Mouse (Mus musculus): Measurements from ENCODE around the gene Art3. TPM values are rescaled to one million over a fixed set of nuclear protein-coding genes. Genes with fewer than 3 reads are reported as not detected.
A peak's percentile ranks its signal among the peaks of the same experiment; 100 is the strongest.
"Not testable (repeated sequence)": the region's sequence is repeated elsewhere in the genome, so short reads cannot be mapped to it uniquely, and the experiment has no call there.

Art3 gene
- total RNA-seq, 1 experiment = 0.71 TPM

- no peak overlapping the region for H3K4me3 ChIP-seq (ENCODE audit: insufficient read depth in 1 of 2, low read depth in 1 of 2, low read length in 2 of 2, poor library complexity in 1 of 2, severe bottlenecking in 1 of 2)
- H3K4me1 ChIP-seq (ENCODE audit: control insufficient read depth in 2 of 2, insufficient read depth in 2 of 2, low read length in 2 of 2, poor library complexity in 1 of 2) = no peaks in the 10 kb centered on the region
- no peak for DNase-seq (ENCODE audit: low read depth, low spot score)
- no peak overlapping the region for H3K9ac ChIP-seq (ENCODE audit: insufficient read depth, low read depth, low read length, poor library complexity, severe bottlenecking)
- H3K36me3 ChIP-seq (ENCODE audit: control insufficient read depth, insufficient read depth, low read length, poor library complexity, severe bottlenecking) = no peaks in the 10 kb centered on the region
- in situ Hi-C loops (cut with MboI; ENCODE audit: low sequenced_read_pairs in 2 of 2, unreplicated experiment in 2 of 2) = no loop called here
- no peaks in the 10 kb centered on the region for H3K9me3 ChIP-seq (ENCODE audit: control insufficient read depth, insufficient read depth, low read depth, low read length)
- no peak for TF ChIP-seq ZNF384 (IDR thresholded peaks at IDR 0.05; ENCODE audit: low read depth, low read length)
- TF ChIP-seq ZC3H11A (IDR thresholded peaks at IDR 0.05; ENCODE audit: borderline replicate concordance, low read depth, low read length) = no peak
- no peak for TF ChIP-seq CHD2 (IDR thresholded peaks at IDR 0.05; ENCODE audit: low read depth, low read length)
- H3K27ac ChIP-seq (ENCODE audit: insufficient read depth, low read depth, low read length, poor library complexity, severe bottlenecking) = no peak overlapping the region
These were observed 9.0 kb downstream of the Art3 start for GRCm38 (mm10) chr5:92340606-92341005.

- TF ChIP-seq HCFC1 (IDR thresholded peaks at IDR 0.05; ENCODE audit: borderline replicate concordance, insufficient read depth, low read length) (no peak), ZNF384 (IDR thresholded peaks at IDR 0.05; ENCODE audit: low read depth, low read length) (no peak), CHD2 (IDR thresholded peaks at IDR 0.05; ENCODE audit: low read depth, low read length) (no peak), MAFK (IDR thresholded peaks at IDR 0.05; ENCODE audit: insufficient read depth, low read depth, low read length) (no peak), ZC3H11A (IDR thresholded peaks at IDR 0.05; ENCODE audit: borderline replicate concordance, low read depth, low read length) (no peak)
- no peak overlapping the region for H3K27ac ChIP-seq (ENCODE audit: insufficient read depth, low read depth, low read length, poor library complexity, severe bottlenecking)
- H3K4me1 ChIP-seq (ENCODE audit: control insufficient read depth in 2 of 2, insufficient read depth in 2 of 2, low read length in 2 of 2, poor library complexity in 1 of 2) = peaks cover 0 to 2% of the 10 kb centered on the region in 2 experiments; a peak in 2 of 4 replicates
- H3K4me3 ChIP-seq (ENCODE audit: insufficient read depth in 1 of 2, low read depth in 1 of 2, low read length in 2 of 2, poor library complexity in 1 of 2, severe bottlenecking in 1 of 2) = no peak overlapping the region
- H3K9me3 ChIP-seq (ENCODE audit: control insufficient read depth, insufficient read depth, low read depth, low read length) = no peaks in the 10 kb centered on the region
- H3K9ac ChIP-seq (ENCODE audit: insufficient read depth, low read depth, low read length, poor library complexity, severe bottlenecking) = no peak overlapping the region
- H3K36me3 ChIP-seq (ENCODE audit: control insufficient read depth, insufficient read depth, low read length, poor library complexity, severe bottlenecking) = no peaks in the 10 kb centered on the region
- DNase-seq (ENCODE audit: low read depth, low spot score) = no peak
- in situ Hi-C loops (cut with MboI; ENCODE audit: low sequenced_read_pairs in 2 of 2, unreplicated experiment in 2 of 2) = no loop called here
These were observed 13.4 kb downstream of the Art3 start for GRCm38 (mm10) chr5:92345006-92345405.

GRCm38 (mm10) chr5:92348794-92349413, 17.3 kb downstream of the Art3 start, which contains the start of gene Cxcl10:
Gene Cxcl10, minus strand, starts transcription at chr5:92348889.
- H3K9me3 ChIP-seq (ENCODE audit: control insufficient read depth, insufficient read depth, low read depth, low read length) = no peaks in the 10 kb centered on the region
- peak; percentile 81 for TF ChIP-seq MAFK (IDR thresholded peaks at IDR 0.05; ENCODE audit: insufficient read depth, low read depth, low read length)
- no peak for TF ChIP-seq ZC3H11A (IDR thresholded peaks at IDR 0.05; ENCODE audit: borderline replicate concordance, low read depth, low read length)
- H3K4me1 ChIP-seq (ENCODE audit: control insufficient read depth in 2 of 2, insufficient read depth in 2 of 2, low read length in 2 of 2, poor library complexity in 1 of 2) = peaks cover 0 to 3% of the 10 kb centered on the region in 2 experiments; a peak in 2 of 4 replicates
- no peak within 1 kb of the TSS for H3K4me3 ChIP-seq (ENCODE audit: insufficient read depth in 1 of 2, low read depth in 1 of 2, low read length in 2 of 2, poor library complexity in 1 of 2, severe bottlenecking in 1 of 2)
- H3K36me3 ChIP-seq (ENCODE audit: control insufficient read depth, insufficient read depth, low read length, poor library complexity, severe bottlenecking) = no peaks in the 10 kb centered on the region
- in situ Hi-C loops (cut with MboI; ENCODE audit: low sequenced_read_pairs in 2 of 2, unreplicated experiment in 2 of 2) = no loop called here
- DNase-seq (ENCODE audit: low read depth, low spot score) = peak; percentile 31
- H3K9ac ChIP-seq (ENCODE audit: insufficient read depth, low read depth, low read length, poor library complexity, severe bottlenecking) = no peak within 1 kb of the TSS
- no peak within 1 kb of the TSS for H3K27ac ChIP-seq (ENCODE audit: insufficient read depth, low read depth, low read length, poor library complexity, severe bottlenecking)

- in situ Hi-C loops (cut with MboI; ENCODE audit: low sequenced_read_pairs in 2 of 2, unreplicated experiment in 2 of 2) = no loop called here
These were observed 18.1 kb downstream of the Art3 start for GRCm38 (mm10) chr5:92349731-92350130.

DNA sequence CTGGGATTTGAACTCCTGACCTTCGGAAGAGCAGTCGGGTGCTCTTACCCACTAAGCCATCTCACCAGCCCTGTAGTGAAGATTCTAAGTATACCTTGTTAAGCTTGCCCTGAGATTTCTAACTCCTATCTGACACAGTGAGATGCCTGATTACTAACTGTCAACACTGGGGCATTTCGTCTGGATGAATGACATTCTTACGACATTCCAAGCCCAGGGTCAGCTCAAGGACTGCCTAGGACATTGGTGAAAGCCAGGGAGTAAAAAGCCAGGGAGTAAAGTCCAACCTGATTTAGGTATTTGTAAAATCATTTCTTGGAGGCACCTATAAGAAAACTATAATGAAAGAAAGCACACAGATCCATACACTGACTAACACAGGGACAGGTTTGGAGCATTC, 21.1 kb downstream of the Art3 start:
- H3K36me3 ChIP-seq (ENCODE audit: control insufficient read depth, insufficient read depth, low read length, poor library complexity, severe bottlenecking); H3K4me1 ChIP-seq (ENCODE audit: control insufficient read depth in 2 of 2, insufficient read depth in 2 of 2, low read length in 2 of 2, poor library complexity in 1 of 2); H3K27ac ChIP-seq (ENCODE audit: insufficient read depth, low read depth, low read length, poor library complexity, severe bottlenecking); H3K9me3 ChIP-seq (ENCODE audit: control insufficient read depth, insufficient read depth, low read depth, low read length); H3K9ac ChIP-seq (ENCODE audit: insufficient read depth, low read depth, low read length, poor library complexity, severe bottlenecking); in situ Hi-C loops (cut with MboI; ENCODE audit: low sequenced_read_pairs in 2 of 2, unreplicated experiment in 2 of 2); DNase-seq (ENCODE audit: low read depth, low spot score); H3K4me3 ChIP-seq (ENCODE audit: insufficient read depth in 1 of 2, low read depth in 1 of 2, low read length in 2 of 2, poor library complexity in 1 of 2, severe bottlenecking in 1 of 2): not testable (repeated sequence)

More at GRCm38 (mm10) chr5:92349731-92350130, 18.1 kb downstream of the Art3 start:
- no peak for TF ChIP-seq CHD2 (IDR thresholded peaks at IDR 0.05; ENCODE audit: low read depth, low read length)
- TF ChIP-seq ZC3H11A (IDR thresholded peaks at IDR 0.05; ENCODE audit: borderline replicate concordance, low read depth, low read length) = no peak
- no peak for TF ChIP-seq MAFK (IDR thresholded peaks at IDR 0.05; ENCODE audit: insufficient read depth, low read depth, low read length)
- Histone ChIP-seq H3K36me3 (ENCODE audit: control insufficient read depth, insufficient read depth, low read length, poor library complexity, severe bottlenecking) (no peaks in the 10 kb centered on the region), H3K4me3 (ENCODE audit: insufficient read depth in 1 of 2, low read depth in 1 of 2, low read length in 2 of 2, poor library complexity in 1 of 2, severe bottlenecking in 1 of 2) (no peak overlapping the region), H3K4me1 (ENCODE audit: control insufficient read depth in 2 of 2, insufficient read depth in 2 of 2, low read length in 2 of 2, poor library complexity in 1 of 2) (peaks cover 0 to 3% of the 10 kb centered on the region in 2 experiments; a peak in 2 of 4 replicates), H3K27ac (ENCODE audit: insufficient read depth, low read depth, low read length, poor library complexity, severe bottlenecking) (no peak overlapping the region), H3K9ac (ENCODE audit: insufficient read depth, low read depth, low read length, poor library complexity, severe bottlenecking) (no peak overlapping the region), H3K9me3 (ENCODE audit: control insufficient read depth, insufficient read depth, low read depth, low read length) (no peaks in the 10 kb centered on the region)
- DNase-seq (ENCODE audit: low read depth, low spot score) = no peak
